Mouse (Mus musculus) ES-E14 (cell line): ENCODE data around the gene Carmil1. TPM values are rescaled to one million over a fixed set of nuclear protein-coding genes. Genes with fewer than 3 reads are reported as not detected.

ENCODE experiments used
- DNase-seq: peaks from one replicate; pipeline ENCODE4 v3.0.0-alpha.2; 2013; ENCODE audit warnings: low read depth, low spot score
- H3K27ac ChIP-seq: 2 replicates; pipeline ENCODE4 v1.5.1; 2012; ENCODE audit warnings: low read depth, mild to moderate bottlenecking, low read length, moderate library complexity, mixed read lengths; ENCODE audit not compliant: poor library complexity, insufficient read depth, severe bottlenecking
- H3K36me3 ChIP-seq: 2 replicates; pipeline ENCODE4 v1.6.1; 2012; ENCODE audit warnings: mild to moderate bottlenecking, low read length, moderate library complexity, mixed read lengths; ENCODE audit not compliant: control insufficient read depth, poor library complexity, insufficient read depth, severe bottlenecking
- H3K4me1 ChIP-seq, 2 experiments: fragments of 150-350 bp in 1 of 2; sonication (generic) in 1 of 2; 2 replicates each; pipeline ENCODE4 v1.6.1; 2012; ENCODE audit warnings: low read length in 2 of 2, mild to moderate bottlenecking in 1 of 2, mixed read lengths in 1 of 2; ENCODE audit not compliant: control insufficient read depth in 2 of 2, insufficient read depth in 2 of 2, poor library complexity in 1 of 2
- H3K4me3 ChIP-seq, 2 experiments: fragments of 150-350 bp in 1 of 2; sonication (generic) in 1 of 2; 2 replicates each; pipeline ENCODE4 v1.5.1; 2012; ENCODE audit warnings: low read length in 2 of 2, low read depth in 1 of 2, mild to moderate bottlenecking in 1 of 2, mixed read lengths in 1 of 2; ENCODE audit not compliant: insufficient read depth in 1 of 2, poor library complexity in 1 of 2, severe bottlenecking in 1 of 2
- H3K9ac ChIP-seq: 2 replicates; pipeline ENCODE4 v1.6.1; 2012; ENCODE audit warnings: low read depth, mild to moderate bottlenecking, low read length, mixed read lengths; ENCODE audit not compliant: poor library complexity, insufficient read depth, severe bottlenecking
- H3K9me3 ChIP-seq: fragments of 150-350 bp; sonication (generic); 2 replicates; pipeline ENCODE4 v1.6.1; 2012; ENCODE audit warnings: low read depth, mild to moderate bottlenecking, low read length; ENCODE audit not compliant: control insufficient read depth, insufficient read depth
- CHD2 ChIP-seq: IDR thresholded peaks from 2 replicates; pipeline ENCODE4 v1.6.1; 2014; ENCODE audit warnings: mild to moderate bottlenecking, low read depth, low read length, inconsistent platforms
- HCFC1 ChIP-seq: IDR thresholded peaks from 2 replicates; pipeline ENCODE4 v1.6.1; 2012; ENCODE audit warnings: low read length, inconsistent platforms, borderline replicate concordance; ENCODE audit not compliant: insufficient read depth
- MAFK ChIP-seq: IDR thresholded peaks from 2 replicates; pipeline ENCODE4 v1.6.1; 2014; ENCODE audit warnings: mild to moderate bottlenecking, low read depth, low read length, inconsistent platforms; ENCODE audit not compliant: insufficient read depth
- ZC3H11A ChIP-seq: IDR thresholded peaks from 2 replicates; pipeline ENCODE4 v1.6.1; 2012; ENCODE audit warnings: low read depth, mild to moderate bottlenecking, inconsistent platforms, low read length, borderline replicate concordance
- ZNF384 ChIP-seq: IDR thresholded peaks from 2 replicates; pipeline ENCODE4 v1.6.1; 2012; ENCODE audit warnings: low read depth, low read length, inconsistent platforms
- in situ Hi-C, 2 experiments: fragments of 600-800 bp; cut with MboI; formaldehyde crosslinking; loops; one replicate each; pipeline ENCODE4 v1.15.1; 2025; ENCODE audit warnings: low sequenced_read_pairs in 2 of 2, inconsistent platforms in 1 of 2; ENCODE audit not compliant: unreplicated experiment in 2 of 2
- total RNA-seq: library from RNA; depleted of rRNA; stranded (reverse); fragments of 300-350 nt; gene quantifications from 2 replicates; pipeline ENCODE4 v1.2.3, GENCODE M21; 2012

The Carmil1 gene
- total RNA-seq, 1 experiment = 17.0 TPM

GRCm38 (mm10) chr13:24198396-24198924, 82.1 kb downstream of the Carmil1 start:
- Histone ChIP-seq H3K9me3 (no peaks in the 10 kb centered on the region), H3K36me3 (no peaks in the 10 kb centered on the region), H3K9ac (no peak overlapping the region), H3K27ac (no peak overlapping the region), H3K4me1 (no peaks in the 10 kb centered on the region), H3K4me3 (no peak overlapping the region)
- in situ Hi-C loops = no loop called here
- DNase-seq = no peak
- no peak for TF ChIP-seq ZNF384

- no peak overlapping the region for H3K27ac ChIP-seq
- TF ChIP-seq MAFK (no peak), HCFC1 (no peak), ZNF384 (no peak), CHD2 (no peak), ZC3H11A (no peak)
- H3K36me3 ChIP-seq = no peaks in the 10 kb centered on the region
- no peak for DNase-seq
- H3K9ac ChIP-seq = no peak overlapping the region
- in situ Hi-C loops = no loop called here
- H3K9me3 ChIP-seq = no peaks in the 10 kb centered on the region
- no peak overlapping the region for H3K4me3 ChIP-seq
- H3K4me1 ChIP-seq = no peaks in the 10 kb centered on the region
Observed at GRCm38 (mm10) chr13:24195371-24195770, 85.2 kb downstream of the Carmil1 start.

DNA sequence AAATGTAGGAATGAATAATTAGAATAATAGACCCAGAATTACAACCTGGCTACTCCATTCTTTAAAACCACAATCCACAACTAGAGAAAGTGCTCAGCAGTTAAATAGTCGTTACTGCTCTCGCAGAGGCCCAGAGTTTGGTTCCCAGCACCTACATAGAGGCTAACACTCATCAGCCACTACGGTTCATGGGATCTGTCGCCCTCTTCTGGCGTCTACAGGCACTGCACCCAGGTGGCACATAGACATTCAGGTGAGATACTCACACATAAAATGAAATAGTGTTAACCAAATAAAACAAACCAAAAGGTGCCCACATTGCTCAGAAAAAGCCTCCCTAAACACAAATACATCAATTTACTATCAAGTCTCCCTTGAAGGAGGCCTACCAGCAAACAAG, 86.6 kb downstream of the Carmil1 start:
- no peak overlapping the region for H3K4me3 ChIP-seq
- no peak for DNase-seq
- no peak overlapping the region for H3K9ac ChIP-seq
- H3K9me3 ChIP-seq = no peaks in the 10 kb centered on the region
- H3K4me1 ChIP-seq = no peaks in the 10 kb centered on the region
- in situ Hi-C loops = no loop called here
- TF ChIP-seq ZC3H11A (peak; percentile 44), HCFC1 (no peak)
- no peaks in the 10 kb centered on the region for H3K36me3 ChIP-seq
- no peak overlapping the region for H3K27ac ChIP-seq

- no peaks in the 10 kb centered on the region for H3K36me3 ChIP-seq
- TF ChIP-seq MAFK (no peak), ZC3H11A (no peak), HCFC1 (no peak)
- no peaks in the 10 kb centered on the region for H3K9me3 ChIP-seq
- no peak overlapping the region for H3K4me3 ChIP-seq
- no peak overlapping the region for H3K9ac ChIP-seq
- H3K4me1 ChIP-seq = no peaks in the 10 kb centered on the region
- no peak for DNase-seq
- H3K27ac ChIP-seq = no peak overlapping the region
- in situ Hi-C loops = no loop called here
Observed at GRCm38 (mm10) chr13:24190875-24191663, 89.5 kb downstream of the Carmil1 start.

DNA sequence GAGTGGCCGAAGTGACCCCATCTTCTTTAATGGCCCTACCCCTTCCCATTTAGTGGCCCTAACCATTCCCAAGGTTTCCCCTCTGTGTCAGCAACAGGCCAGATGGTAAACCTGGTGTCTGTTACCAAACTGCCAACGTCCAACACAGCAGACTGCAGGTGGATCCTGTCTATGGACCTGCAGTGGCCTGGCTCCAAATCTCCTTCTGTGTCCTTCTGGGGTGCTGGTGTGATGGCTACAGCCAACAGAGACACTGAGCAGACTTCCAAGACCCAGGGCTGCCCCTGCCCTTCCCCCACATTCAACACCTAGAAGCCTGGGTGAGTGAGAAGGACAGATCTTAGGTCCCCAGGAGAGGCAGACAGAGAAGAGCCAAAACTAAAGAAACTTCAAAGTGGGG, 93.6 kb downstream of the Carmil1 start:
- Histone ChIP-seq H3K27ac (no peak overlapping the region), H3K4me1 (no peaks in the 10 kb centered on the region), H3K9ac (no peak overlapping the region), H3K4me3 (no peak overlapping the region), H3K36me3 (no peaks in the 10 kb centered on the region), H3K9me3 (no peaks in the 10 kb centered on the region)
- in situ Hi-C loops = no loop called here
- no peak for TF ChIP-seq ZC3H11A
- TF ChIP-seq ZNF384 = no peak
- no peak for TF ChIP-seq MAFK
- TF ChIP-seq CHD2 = no peak
- no peak for TF ChIP-seq HCFC1
- DNase-seq = no peak
